ENCODE assay signal across 8 mouse cellular contexts in genomic region chr6:6005762-6006431, GRCm38 (mm10).
DNase-seq lines count a peak whose midpoint lies in the region; ATAC-seq and TF ChIP-seq lines count a peak whose summit lies in the region.

No protein-coding gene starts in this region.

- no peaks in the 10 kb centered on the region for H3K9me3 ChIP-seq in hindbrain, embryonic 13.5 days
- no peaks in the 10 kb centered on the region for H3K9me3 ChIP-seq in lung, postnatal 0 days (ENCODE audit: low read length)

- no peak for TF ChIP-seq EP300 in lung, postnatal 0 days (IDR thresholded peaks at IDR 0.05)

- peak; percentile 97 for ATAC-seq in hindbrain, embryonic 13.5 days (ENCODE audit: low FRiP score)
- peak; percentile 83 for ATAC-seq in lung, postnatal 0 days

- peak overlapping the region; percentile 70 for H3K9ac ChIP-seq in hindbrain, embryonic 13.5 days
- H3K9ac ChIP-seq in lung, postnatal 0 days (replicated peaks; ENCODE audit: low read depth): peak overlapping the region; percentile 8; the same call in 1 of the 2 replicates

- peak; percentile 60 for DNase-seq in WW6 (ENCODE audit: low read depth, low spot score)
- peak; percentile 89 to 90 for DNase-seq in cerebellum, postnatal 14 days
- DNase-seq in frontal cortex, postnatal 25 days (ENCODE audit: low spot score in 2 of 2): peak; percentile 60 to 66
- DNase-seq in layer of hippocampus, postnatal 14 days (ENCODE audit: low spot score in 2 of 2): peak; percentile 74 to 84
- DNase-seq in lung, postnatal 0 days (ENCODE audit: low spot score): peak; percentile 81
- peak; percentile 13 for DNase-seq in retina, adult 2 months (ENCODE audit: low read depth, low spot score)
- peak; percentile 38 for DNase-seq in urinary bladder, adult 2 months (ENCODE audit: low spot score)

- peak; percentile 96 for TF ChIP-seq CTCF in lung, postnatal 0 days (IDR thresholded peaks at IDR 0.05)

- H3K27me3 ChIP-seq in hindbrain, embryonic 13.5 days: peaks cover 4% of the 10 kb centered on the region; the same call in 1 of the 2 replicates
- no peaks in the 10 kb centered on the region for H3K27me3 ChIP-seq in lung, postnatal 0 days (replicated peaks; ENCODE audit: insufficient read depth, low read length)

- H3K36me3 ChIP-seq in hindbrain, embryonic 13.5 days: no peaks in the 10 kb centered on the region
- no peaks in the 10 kb centered on the region for H3K36me3 ChIP-seq in lung, postnatal 0 days (ENCODE audit: insufficient read depth, low read length)

- 3% methylated on average over 42 of the region's 42 CpGs for WGBS in hindbrain, embryonic 13.5 days
- WGBS in lung, postnatal 0 days: 6% methylated on average over 42 of the region's 42 CpGs

- peak overlapping the region; percentile 57 for H3K4me3 ChIP-seq in hindbrain, embryonic 13.5 days
- H3K4me3 ChIP-seq in lung, postnatal 0 days (ENCODE audit: low read depth, low read length): peak overlapping the region; percentile 44

- H3K27ac ChIP-seq in hindbrain, embryonic 13.5 days: no peak overlapping the region
- H3K27ac ChIP-seq in lung, postnatal 0 days (ENCODE audit: low read length): no peak overlapping the region

- peak overlapping the region; percentile 82 for H3K4me2 ChIP-seq in hindbrain, embryonic 13.5 days
- H3K4me2 ChIP-seq in lung, postnatal 0 days (replicated peaks; ENCODE audit: low read depth, low read length): peak overlapping the region; percentile 72

- H3K4me1 ChIP-seq in hindbrain, embryonic 13.5 days (replicated peaks): peaks cover 3% of the 10 kb centered on the region; the same call in 1 of the 2 replicates
- H3K4me1 ChIP-seq in lung, postnatal 0 days (ENCODE audit: insufficient read depth, low read depth, low read length): no peaks in the 10 kb centered on the region

Comparison
In these comparisons a context has a peak if more than half of its experiments do, and no peak if none do; other contexts are left out.
1. DNase-seq: peak in every context shown above with its lines; median percentile 90 in cerebellum, postnatal 14 days; 81 in lung, postnatal 0 days; 79 in layer of hippocampus, postnatal 14 days; 63 in frontal cortex, postnatal 25 days; 60 in WW6; 38 in urinary bladder, adult 2 months; 13 in retina, adult 2 months.